Mouse (Mus musculus) ES-Bruce4 (cell line): Measurements from ENCODE around the gene Tas1r1.

Experiments
- EP300 ChIP-seq: IDR thresholded peaks from 2 replicates; pipeline ENCODE4 v1.6.1; 2011; ENCODE audit warnings: low read depth, low read length; ENCODE audit not compliant: insufficient read depth
- POLR2A ChIP-seq: IDR thresholded peaks from one replicate; pipeline ENCODE4 v1.8.1; 2011; ENCODE audit warnings: low read length; ENCODE audit not compliant: insufficient read depth

DNA sequence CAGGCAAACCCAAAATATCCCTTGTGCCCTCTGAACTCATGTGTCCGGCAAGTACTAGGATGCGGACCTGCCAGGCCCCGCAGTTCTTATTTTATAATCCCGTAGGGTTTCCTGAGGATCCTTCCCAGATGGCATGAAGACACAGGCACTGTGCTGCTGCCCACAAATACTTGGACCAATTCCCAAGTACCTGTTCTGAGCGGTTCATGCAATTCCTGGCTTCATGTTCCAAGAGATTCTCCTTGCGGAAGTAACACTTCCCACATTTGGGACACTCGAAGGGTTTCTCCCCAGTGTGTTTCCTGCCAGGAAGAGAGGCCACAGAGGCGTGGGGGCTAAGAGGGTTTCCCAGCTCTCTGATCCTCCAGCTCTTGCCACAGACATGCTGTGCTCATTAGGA lies 15.9 kb downstream of the Tas1r1 start:
- no peak for TF ChIP-seq EP300
- no peak for TF ChIP-seq POLR2A
